Mouse (Mus musculus) hindbrain, embryonic 15.5 days (tissue): ENCODE data around the gene Slc12a8. TPM values are rescaled to one million over a fixed set of nuclear protein-coding genes. Genes with fewer than 3 reads are reported as not detected.
"Not testable (repeated sequence)": the region's sequence is repeated elsewhere in the genome, so short reads cannot be mapped to it uniquely, and the experiment has no call there.

Experiments used
- ATAC-seq: fragments of 200-750 bp; cut with Nextera tagmentation; 2 replicates; pipeline ENCODE4 v1.8.0; 2017; ENCODE audit warnings: low read depth, moderate number of reproducible peaks, moderate TSS enrichment; ENCODE audit not compliant: low FRiP score
- H3K27ac ChIP-seq: fragments of 300-500 bp; sonication (generic); replicated peaks from 2 replicates; pipeline ENCODE4 v1.5.1; 2015; ENCODE audit warnings: mild to moderate bottlenecking, inconsistent platforms
- H3K27me3 ChIP-seq: fragments of 300-500 bp; sonication (generic); 2 replicates; pipeline ENCODE4 v1.6.1; 2015; ENCODE audit warnings: control low read depth, inconsistent platforms
- H3K36me3 ChIP-seq: fragments of 300-500 bp; sonication (generic); 2 replicates; pipeline ENCODE4 v1.6.1; 2015; ENCODE audit warnings: control low read depth, inconsistent platforms
- H3K4me1 ChIP-seq: fragments of 300-500 bp; sonication (generic); replicated peaks from 2 replicates; pipeline ENCODE4 v1.6.1; 2015; ENCODE audit warnings: control low read depth, inconsistent platforms
- H3K4me2 ChIP-seq: fragments of 300-500 bp; sonication (generic); 2 replicates; pipeline ENCODE4 v1.6.1; 2015; ENCODE audit warnings: moderate library complexity, mild to moderate bottlenecking, inconsistent platforms
- H3K4me3 ChIP-seq: fragments of 300-500 bp; sonication (generic); 2 replicates; pipeline ENCODE4 v1.5.1; 2015; ENCODE audit warnings: mild to moderate bottlenecking, inconsistent platforms
- H3K9ac ChIP-seq: fragments of 300-500 bp; sonication (generic); 2 replicates; pipeline ENCODE4 v1.6.1; 2015; ENCODE audit warnings: inconsistent platforms
- H3K9me3 ChIP-seq: fragments of 300-500 bp; sonication (generic); 2 replicates; pipeline ENCODE4 v1.6.1; 2016; ENCODE audit warnings: control low read depth, inconsistent platforms
- WGBS: fragments of 180-500 bp; shearing (Covaris S2); methylation state at CpG from one replicate; pipeline ENCODE4 v1.1.7; 2015; 5-methylcytosine and 5-hydroxymethylcytosine counted together
- polyA plus RNA-seq: library from polyadenylated mRNA; unstranded; fragments of >200 nt; fragmentation: Nextera tagmentation; extraction: Ambion mirVana; gene quantifications from 2 replicates; pipeline ENCODE4 v1.2.1, GENCODE M21; 2015

The Slc12a8 gene
- polyA plus RNA-seq = 0.69 and 0.81 TPM in 2 replicates

DNA sequence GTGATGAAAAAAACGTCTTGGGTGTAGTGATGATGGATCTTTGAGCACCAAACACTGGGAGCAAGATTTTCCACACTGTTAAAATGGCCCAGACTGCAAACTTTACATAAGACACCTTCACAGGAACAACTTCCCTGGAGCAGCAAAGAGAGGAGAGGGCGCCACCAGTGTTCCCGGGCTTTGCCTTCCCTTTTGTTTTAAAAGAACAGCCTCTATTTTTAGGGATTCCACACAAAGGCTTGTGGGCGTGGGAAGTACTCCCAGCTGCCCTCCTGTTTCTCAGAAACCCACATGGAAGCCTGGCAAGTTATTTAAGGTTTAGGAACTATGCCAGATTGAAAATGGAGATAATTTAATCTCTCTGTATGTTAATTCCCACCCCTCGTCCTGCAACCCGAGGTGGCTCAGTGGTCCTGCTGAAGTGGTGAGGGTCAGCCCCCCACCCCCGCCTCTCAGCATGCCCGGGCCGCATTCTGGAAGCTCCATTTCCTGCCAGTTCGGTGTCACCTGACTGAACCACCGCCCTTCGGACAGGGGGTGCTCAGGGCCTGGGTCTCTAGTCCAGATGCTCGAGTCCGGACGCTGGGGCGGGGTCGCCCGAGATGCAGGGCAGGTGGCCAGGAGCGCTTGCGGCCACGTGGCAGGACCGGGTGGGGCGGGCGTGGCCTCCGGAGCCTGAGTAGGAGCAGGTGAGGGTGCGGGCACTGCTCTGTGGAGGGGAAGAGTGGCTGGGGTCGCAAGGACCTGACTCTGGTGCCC lies at the start of gene Slc12a8:
TSS of gene Slc12a8 (plus strand) at position 522 of the 759 bp plus-strand sequence.
- ATAC-seq = peak; percentile 64; the same call in 1 of the 2 replicates
- WGBS = 1% methylated on average over 27 of the region's 27 CpGs

DNA sequence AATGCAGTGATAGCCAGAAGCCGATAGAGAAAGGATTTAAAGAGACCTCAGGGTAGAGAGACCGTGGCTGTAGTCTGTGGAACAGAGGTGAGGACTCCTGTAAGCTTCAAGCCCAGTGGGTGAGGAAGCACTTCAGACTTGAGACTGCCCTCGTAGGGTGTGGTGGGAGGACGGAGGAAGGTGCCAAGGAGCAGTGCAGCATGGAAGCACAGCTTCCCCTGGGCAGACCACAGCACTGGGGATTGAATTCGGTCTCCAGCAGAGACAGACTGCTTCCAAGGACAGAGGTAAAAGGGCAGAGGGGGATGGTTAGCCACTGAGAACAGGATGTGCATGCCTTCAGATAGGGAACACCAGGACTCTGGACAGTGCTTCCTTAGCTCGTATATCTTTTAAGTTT lies 49.7 kb upstream of the Slc12a8 start:
- peaks cover 11% of the 10 kb centered on the region for H3K4me1 ChIP-seq
- no peak overlapping the region for H3K9ac ChIP-seq
- 69% methylated on average over 6 of the region's 6 CpGs for WGBS
- H3K4me2 ChIP-seq = no peak overlapping the region
- peaks cover 5% of the 10 kb centered on the region; the same call in 1 of the 2 replicates for H3K36me3 ChIP-seq
- no peak for ATAC-seq
- no peak overlapping the region for H3K27ac ChIP-seq
- no peaks in the 10 kb centered on the region for H3K9me3 ChIP-seq
- H3K4me3 ChIP-seq = no peak overlapping the region
- H3K27me3 ChIP-seq = no peaks in the 10 kb centered on the region

More for the DNA sequence above, at the start of gene Slc12a8:
- Histone ChIP-seq H3K27me3 (no peaks in the 10 kb centered on the region), H3K9me3 (no peaks in the 10 kb centered on the region), H3K4me2 (peak within 1 kb of the TSS; percentile 67), H3K36me3 (no peaks in the 10 kb centered on the region), H3K27ac (no peak within 1 kb of the TSS), H3K4me1 (peaks cover 12% of the 10 kb centered on the region), H3K4me3 (peak within 1 kb of the TSS; percentile 31), H3K9ac (peak within 1 kb of the TSS; percentile 24)

DNA sequence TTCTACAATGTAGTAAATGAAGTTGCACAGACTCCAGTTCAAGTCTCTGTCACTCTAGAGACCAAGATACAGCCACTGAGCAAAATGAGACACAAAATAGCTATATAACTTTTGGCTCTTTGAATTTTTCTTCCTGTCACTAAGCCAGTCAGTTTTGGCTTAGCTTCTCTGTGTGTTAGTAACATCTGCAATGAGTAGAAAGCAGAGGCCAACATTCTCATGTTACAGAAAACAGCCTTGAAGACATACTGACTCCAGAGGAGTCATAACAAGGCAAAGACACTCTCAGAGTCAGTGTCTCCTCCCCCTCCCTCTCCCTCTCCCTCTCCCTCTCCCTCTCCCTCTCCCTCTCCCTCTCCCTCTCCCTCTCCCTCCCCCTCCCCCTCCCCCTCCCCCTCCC lies 47.2 kb upstream of the Slc12a8 start:
- no peak overlapping the region for H3K27ac ChIP-seq
- no peak overlapping the region for H3K9ac ChIP-seq
- no peaks in the 10 kb centered on the region for H3K9me3 ChIP-seq
- H3K4me2 ChIP-seq = no peak overlapping the region
- peaks cover 7% of the 10 kb centered on the region; the same call in 1 of the 2 replicates for H3K4me1 ChIP-seq
- H3K27me3 ChIP-seq = no peaks in the 10 kb centered on the region
- 0 out of 2 replicates have a peak, but pooled peaks cover 5% of the 10 kb centered on the region for H3K36me3 ChIP-seq
- ATAC-seq = no peak
- no peak overlapping the region for H3K4me3 ChIP-seq

GRCm38 (mm10) chr16:33474381-33474780 lies 42.7 kb upstream of the Slc12a8 start:
- no peak overlapping the region for H3K4me3 ChIP-seq
- H3K27me3 ChIP-seq = no peaks in the 10 kb centered on the region
- ATAC-seq = no peak
- no peaks in the 10 kb centered on the region for H3K9me3 ChIP-seq
- H3K36me3 ChIP-seq = peaks cover 12% of the 10 kb centered on the region
- H3K4me1 ChIP-seq = no peaks in the 10 kb centered on the region
- no peak overlapping the region for H3K9ac ChIP-seq
- H3K27ac ChIP-seq = no peak overlapping the region
- 85% methylated on average over 6 of the region's 6 CpGs for WGBS
- no peak overlapping the region for H3K4me2 ChIP-seq

DNA sequence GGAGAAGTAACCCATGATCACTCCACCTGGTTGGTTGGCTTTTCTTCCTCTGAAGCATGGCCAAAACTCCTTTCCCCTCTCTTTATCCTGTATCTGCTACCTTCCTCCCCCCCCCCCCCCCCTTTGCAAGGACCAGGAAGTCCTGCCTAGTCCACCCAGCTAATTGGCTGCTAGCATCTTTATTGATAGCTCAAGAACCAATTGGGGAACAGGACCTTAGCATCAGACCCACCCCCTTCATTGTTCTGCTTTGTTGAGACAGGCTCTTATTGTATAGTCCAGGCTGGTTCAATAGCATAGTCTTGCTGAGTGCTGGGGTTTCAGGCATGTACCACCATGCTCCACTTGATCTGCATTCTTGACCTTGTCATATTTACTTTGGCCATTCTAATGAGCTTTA lies 37.2 kb upstream of the Slc12a8 start:
- Histone ChIP-seq H3K4me1 (no peaks in the 10 kb centered on the region), H3K27ac (no peak overlapping the region)

GRCm38 (mm10) chr16:33481148-33481547 lies 36.0 kb upstream of the Slc12a8 start:
- no peak overlapping the region for H3K27ac ChIP-seq
- no peaks in the 10 kb centered on the region for H3K27me3 ChIP-seq
- 92% methylated on average over 2 of the region's 2 CpGs for WGBS
- no peak overlapping the region for H3K9ac ChIP-seq
- peaks cover 10% of the 10 kb centered on the region for H3K36me3 ChIP-seq
- no peak for ATAC-seq
- no peak overlapping the region for H3K4me3 ChIP-seq
- no peak overlapping the region for H3K4me2 ChIP-seq
- no peaks in the 10 kb centered on the region for H3K9me3 ChIP-seq
- no peaks in the 10 kb centered on the region for H3K4me1 ChIP-seq

More for the DNA sequence above, 37.2 kb upstream of the Slc12a8 start:
- Histone ChIP-seq H3K36me3 (peaks cover 17% of the 10 kb centered on the region), H3K27me3 (no peaks in the 10 kb centered on the region), H3K4me3 (no peak overlapping the region), H3K4me2 (no peak overlapping the region), H3K9ac (no peak overlapping the region), H3K9me3 (no peaks in the 10 kb centered on the region)
- ATAC-seq = no peak

- no peak for ATAC-seq
- Histone ChIP-seq H3K36me3 (peaks cover 8% of the 10 kb centered on the region; the same call in 1 of the 2 replicates), H3K4me2 (no peak overlapping the region), H3K27ac (no peak overlapping the region), H3K9me3 (no peaks in the 10 kb centered on the region), H3K4me3 (no peak overlapping the region), H3K4me1 (no peaks in the 10 kb centered on the region), H3K27me3 (no peaks in the 10 kb centered on the region), H3K9ac (no peak overlapping the region)
- WGBS = 97% methylated on average over 3 of the region's 3 CpGs
Observed at GRCm38 (mm10) chr16:33482309-33482708, 34.8 kb upstream of the Slc12a8 start.

DNA sequence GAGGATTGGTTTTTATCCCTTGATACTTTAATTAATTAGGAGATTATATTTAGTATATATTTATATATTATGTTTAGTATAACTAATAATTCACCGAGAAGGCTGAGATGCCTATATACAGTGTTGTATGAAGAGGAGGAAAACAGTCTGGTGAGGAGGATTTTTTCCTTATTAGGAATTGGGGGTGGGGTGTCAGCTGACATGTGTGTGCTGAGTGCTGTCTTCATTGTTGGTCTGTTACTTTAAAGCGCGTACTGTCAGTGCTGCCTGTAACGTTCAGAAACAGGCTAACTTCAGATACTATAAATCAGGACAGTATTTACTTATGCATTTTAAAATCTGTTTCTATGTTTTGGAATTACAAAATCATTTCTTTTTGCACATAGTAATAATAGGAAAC lies 29.4 kb upstream of the Slc12a8 start:
- ATAC-seq = no peak
- no peak overlapping the region for H3K4me2 ChIP-seq
- H3K27me3 ChIP-seq = no peaks in the 10 kb centered on the region
- H3K4me3 ChIP-seq = no peak overlapping the region
- H3K27ac ChIP-seq = no peak overlapping the region
- no peaks in the 10 kb centered on the region for H3K9me3 ChIP-seq
- 81% methylated on average over 4 of the region's 4 CpGs for WGBS
- H3K4me1 ChIP-seq = 0 out of 2 replicates have a peak, but pooled peaks cover 4% of the 10 kb centered on the region
- no peak overlapping the region for H3K9ac ChIP-seq
- 0 out of 2 replicates have a peak, but pooled peaks cover 7% of the 10 kb centered on the region for H3K36me3 ChIP-seq

DNA sequence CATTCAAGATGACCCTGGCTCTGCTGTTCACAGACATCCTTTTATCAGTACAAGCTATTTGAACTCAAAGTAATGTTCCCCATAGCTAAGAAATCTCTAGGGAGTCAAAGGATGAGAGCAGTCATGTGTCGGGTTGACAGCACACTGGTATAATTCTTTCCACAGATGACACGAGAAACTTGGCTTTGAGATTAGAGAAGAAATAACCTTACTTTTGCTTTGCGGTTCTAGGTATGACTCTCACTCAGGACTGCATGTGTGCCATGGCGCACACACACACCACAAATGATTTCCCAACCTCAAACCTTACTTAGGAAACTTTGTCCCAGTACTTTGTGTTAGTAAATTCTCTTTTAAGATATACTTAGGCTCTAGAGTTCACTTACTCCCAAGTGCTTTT lies 22.8 kb upstream of the Slc12a8 start:
- no peak for ATAC-seq
- Histone ChIP-seq H3K27ac (no peak overlapping the region), H3K27me3 (no peaks in the 10 kb centered on the region), H3K4me3 (no peak overlapping the region), H3K36me3 (peaks cover 20% of the 10 kb centered on the region), H3K4me2 (no peak overlapping the region), H3K9ac (no peak overlapping the region), H3K9me3 (no peaks in the 10 kb centered on the region), H3K4me1 (no peaks in the 10 kb centered on the region)
- WGBS = 95% methylated on average over 4 of the region's 4 CpGs

DNA sequence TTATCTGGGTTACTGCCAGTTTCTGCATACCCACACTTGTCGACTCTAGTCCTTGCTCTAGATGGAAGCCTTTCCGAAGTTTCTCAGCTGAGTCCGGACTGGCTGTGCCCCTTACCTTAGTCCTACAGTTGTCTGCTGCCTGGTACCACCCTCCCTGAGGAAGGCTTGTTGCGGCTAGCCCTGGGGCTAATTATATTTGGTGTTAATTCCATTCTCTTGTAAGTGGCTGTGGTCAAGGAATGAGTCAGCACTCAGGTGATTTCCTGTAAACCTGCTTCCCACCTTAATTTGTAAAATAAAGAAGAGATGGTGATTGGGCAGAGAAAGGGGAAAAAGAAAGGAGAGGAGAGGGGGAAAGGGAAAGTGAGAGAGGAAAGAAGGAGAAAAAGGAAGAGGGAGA lies 9.0 kb upstream of the Slc12a8 start:
- Histone ChIP-seq H3K27ac (no peak overlapping the region), H3K27me3 (no peaks in the 10 kb centered on the region), H3K4me2 (no peak overlapping the region), H3K4me1 (no peaks in the 10 kb centered on the region), H3K36me3 (no peaks in the 10 kb centered on the region), H3K9me3 (no peaks in the 10 kb centered on the region), H3K9ac (no peak overlapping the region), H3K4me3 (no peak overlapping the region)
- 92% methylated on average over 4 of the region's 4 CpGs for WGBS
- ATAC-seq = no peak

DNA sequence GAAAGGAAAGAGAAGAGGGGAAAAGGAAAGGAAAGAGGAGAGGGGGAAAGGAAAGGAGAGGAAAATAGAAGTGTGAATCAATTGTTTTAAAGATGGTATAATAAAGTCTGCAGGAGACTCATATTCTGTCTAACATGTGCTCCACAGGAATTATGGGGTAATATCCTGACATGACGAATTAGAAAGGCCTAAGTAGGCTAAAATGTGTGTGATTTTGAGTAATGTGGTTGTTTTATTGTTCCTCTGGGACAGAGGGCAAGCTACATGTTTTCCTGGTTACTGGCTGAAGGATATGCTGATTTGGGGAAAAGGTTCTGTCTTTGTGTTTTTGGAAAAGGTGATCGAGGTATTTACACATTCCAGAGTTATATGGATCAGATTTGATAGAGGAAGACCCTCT lies 7.9 kb upstream of the Slc12a8 start:
- not testable (repeated sequence) for H3K36me3 ChIP-seq, H3K4me3 ChIP-seq, H3K27me3 ChIP-seq, H3K4me2 ChIP-seq, ATAC-seq, H3K27ac ChIP-seq, H3K9me3 ChIP-seq, H3K4me1 ChIP-seq, H3K9ac ChIP-seq
- 87% methylated on average over 2 of the region's 2 CpGs for WGBS

DNA sequence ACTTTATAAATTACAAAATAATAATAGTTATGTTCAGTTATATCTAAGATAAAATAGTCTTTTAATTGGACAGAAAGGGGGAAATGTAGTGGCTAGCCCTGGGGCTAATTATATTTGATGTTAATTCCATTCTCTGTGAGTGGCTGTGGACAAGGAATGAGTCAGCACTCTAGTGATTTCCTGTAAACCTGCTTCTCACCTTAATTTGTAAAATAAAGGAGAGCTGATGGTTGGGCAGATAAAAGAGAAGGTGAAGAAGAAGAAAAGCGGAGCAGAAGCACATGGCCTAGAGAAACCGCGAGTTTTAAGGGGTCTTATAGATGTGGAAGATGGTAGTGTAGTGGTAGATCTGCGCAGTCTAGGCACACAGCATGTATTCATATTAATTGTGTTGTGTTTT lies 6.3 kb upstream of the Slc12a8 start:
- not testable (repeated sequence) for H3K27ac ChIP-seq, H3K4me1 ChIP-seq, H3K4me2 ChIP-seq, H3K27me3 ChIP-seq, H3K36me3 ChIP-seq, H3K4me3 ChIP-seq, H3K9ac ChIP-seq, ATAC-seq, H3K9me3 ChIP-seq
- 94% methylated on average over 4 of the region's 4 CpGs for WGBS

DNA sequence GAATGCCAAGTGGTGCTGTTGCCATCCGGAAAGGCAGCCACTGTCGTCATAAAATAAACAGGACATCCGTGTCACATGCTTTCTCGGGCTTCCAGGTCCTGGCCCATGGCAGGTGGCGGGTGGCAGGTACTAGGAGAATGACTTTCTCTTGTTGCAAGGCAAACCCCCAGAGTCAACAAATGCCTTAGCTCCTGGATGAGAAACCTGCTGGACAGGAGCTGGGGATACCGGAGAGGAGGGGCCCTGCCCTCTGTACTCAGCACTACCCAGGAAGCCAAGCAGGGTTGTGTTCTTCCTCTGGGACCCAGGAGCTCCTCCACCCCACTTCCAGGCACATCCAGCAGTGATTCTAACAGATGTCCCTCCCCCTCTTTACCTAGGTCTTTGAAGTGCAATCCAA lies 4.6 kb upstream of the Slc12a8 start:
- ATAC-seq = no peak
- H3K36me3 ChIP-seq = no peaks in the 10 kb centered on the region
- peaks cover 10% of the 10 kb centered on the region for H3K4me1 ChIP-seq
- no peak overlapping the region for H3K9ac ChIP-seq
- no peaks in the 10 kb centered on the region for H3K27me3 ChIP-seq
- WGBS = 93% methylated on average over 6 of the region's 6 CpGs
- no peak overlapping the region for H3K4me3 ChIP-seq
- no peak overlapping the region for H3K27ac ChIP-seq
- no peak overlapping the region for H3K4me2 ChIP-seq
- H3K9me3 ChIP-seq = no peaks in the 10 kb centered on the region
